In genomic region chr1:93756154-93756553, GRCm38 (mm10) we compare ENCODE assay signal across 9 mouse cellular contexts. TPM values are rescaled to one million over a fixed set of nuclear protein-coding genes. Genes with fewer than 3 reads are reported as not detected.
A peak's percentile ranks its signal among the peaks of the same experiment; 100 is the strongest.
DNase-seq lines count a peak whose midpoint lies in the region; ATAC-seq and TF ChIP-seq lines count a peak whose summit lies in the region.
"Had no signal": no experiment of that assay in that cellular context is flagged by ENCODE, and none has a peak within 500 bp of the region (broad histone marks: within the 10 kb centered on the region; RNA-seq: fewer than 3 reads in every experiment).

No protein-coding gene starts in this region.

- no peak for TF ChIP-seq CTCF in stomach, postnatal 0 days (IDR thresholded peaks at IDR 0.05; ENCODE audit: low read depth)
- no peak for TF ChIP-seq CTCF in thymus, adult 2 months (IDR thresholded peaks at IDR 0.05; ENCODE audit: borderline replicate concordance, control insufficient read depth, extremely low read depth, insufficient read depth, low read length, poor library complexity)

- intact Hi-C loops in heart, postnatal 10 days (cut with DNase I), result loop anchor here (10.0 kb wide), 1 partner anchor 411 kb away; the partner anchor contains the start of genes Pask and Ppp1r7

- no peak for TF ChIP-seq POLR2A in thymus, adult 2 months (IDR thresholded peaks at IDR 0.05; ENCODE audit: control insufficient read depth, extremely low read depth, insufficient read depth, low read length, poor library complexity)

- H3K36me3 ChIP-seq in heart, embryonic 11.5 days (ENCODE audit: control insufficient read depth, insufficient read depth, low read length), result no peaks in the 10 kb centered on the region
- H3K36me3 ChIP-seq in stomach, embryonic 14.5 days (ENCODE audit: control insufficient read depth, insufficient read depth, low read length), result no peaks in the 10 kb centered on the region
- no peaks in the 10 kb centered on the region for H3K36me3 ChIP-seq in stomach, postnatal 0 days (ENCODE audit: control insufficient read depth, insufficient read depth, low read length)
- H3K36me3 ChIP-seq in liver, embryonic 15.5 days (replicated peaks), result no peaks in the 10 kb centered on the region
- H3K36me3 ChIP-seq in thymus, adult 2 months (ENCODE audit: control insufficient read depth, insufficient read depth, low read length), result no peaks in the 10 kb centered on the region

- no peak for ATAC-seq in heart, embryonic 11.5 days (replicated peaks; ENCODE audit: insufficient number of reproducible peaks, low FRiP score, low TSS enrichment)
- no peak for ATAC-seq in stomach, embryonic 14.5 days (ENCODE audit: insufficient number of reproducible peaks, insufficient read depth, low FRiP score, low read depth)
- no peak for ATAC-seq in stomach, postnatal 0 days (ENCODE audit: low FRiP score, low TSS enrichment)
- ATAC-seq in liver, embryonic 15.5 days (ENCODE audit: insufficient read depth), result peak; percentile 10; the same call in 1 of the 2 replicates

- H3K4me1 ChIP-seq in heart, embryonic 11.5 days (ENCODE audit: control insufficient read depth, insufficient read depth, low read length), result peaks cover 7% of the 10 kb centered on the region
- H3K4me1 ChIP-seq in stomach, embryonic 14.5 days (ENCODE audit: control insufficient read depth, insufficient read depth, low read length), result peaks cover 6% of the 10 kb centered on the region; the same call in 1 of the 2 replicates
- 0 out of 2 replicates have a peak, but pooled peaks cover 2% of the 10 kb centered on the region for H3K4me1 ChIP-seq in stomach, postnatal 0 days (replicated peaks; ENCODE audit: control insufficient read depth, insufficient read depth)
- peaks cover 63% of the 10 kb centered on the region for H3K4me1 ChIP-seq in liver, embryonic 15.5 days (replicated peaks)
- peaks cover 8% of the 10 kb centered on the region for H3K4me1 ChIP-seq in thymus, adult 2 months (replicated peaks; ENCODE audit: control insufficient read depth, insufficient read depth, low read length)

- no peak overlapping the region for H3K27ac ChIP-seq in heart, embryonic 11.5 days (ENCODE audit: low read depth, low read length)
- H3K27ac ChIP-seq in stomach, embryonic 14.5 days (ENCODE audit: low read length), result no peak overlapping the region
- H3K27ac ChIP-seq in stomach, postnatal 0 days (replicated peaks), result no peak overlapping the region
- peak overlapping the region; percentile 95 for H3K27ac ChIP-seq in liver, embryonic 15.5 days (replicated peaks)
- H3K27ac ChIP-seq in thymus, adult 2 months (ENCODE audit: control insufficient read depth, insufficient read depth, low read length), result no peak overlapping the region

- DNase-seq in heart, postnatal 10 days, result no peak
- no peak for DNase-seq in stomach, postnatal 0 days (ENCODE audit: low spot score)
- no peak for DNase-seq in thymus, adult 2 months
- no peak for DNase-seq in Muller cell, postnatal 12 days (ENCODE audit: inconsistent ontology term)
- no peak for DNase-seq in cerebellum, postnatal 14 days
- DNase-seq: kidney, adult 11 months had no signal

- peak overlapping the region; percentile 77; the same call in 1 of the 2 replicates for H3K4me2 ChIP-seq in heart, embryonic 11.5 days
- no peak overlapping the region for H3K4me2 ChIP-seq in stomach, embryonic 14.5 days (replicated peaks; ENCODE audit: low read depth, low read length)
- no peak overlapping the region for H3K4me2 ChIP-seq in stomach, postnatal 0 days (replicated peaks; ENCODE audit: low read depth)
- H3K4me2 ChIP-seq in liver, embryonic 15.5 days, result peak overlapping the region; percentile 99

- TF ChIP-seq EP300 in stomach, postnatal 0 days (optimal IDR thresholded peaks at IDR 0.05), result no peak

- H3K27me3 ChIP-seq in heart, embryonic 11.5 days (ENCODE audit: control insufficient read depth, insufficient read depth, low read length), result no peaks in the 10 kb centered on the region
- no peaks in the 10 kb centered on the region for H3K27me3 ChIP-seq in stomach, embryonic 14.5 days (ENCODE audit: control insufficient read depth, insufficient read depth, low read length)
- H3K27me3 ChIP-seq in stomach, postnatal 0 days (ENCODE audit: control insufficient read depth, insufficient read depth, low read length), result no peaks in the 10 kb centered on the region
- no peaks in the 10 kb centered on the region for H3K27me3 ChIP-seq in liver, embryonic 15.5 days
- H3K27me3 ChIP-seq in thymus, adult 2 months (ENCODE audit: control insufficient read depth, insufficient read depth, low read length), result no peaks in the 10 kb centered on the region

- no peaks in the 10 kb centered on the region for H3K9me3 ChIP-seq in heart, embryonic 11.5 days (replicated peaks; ENCODE audit: control insufficient read depth, low read length)
- no peaks in the 10 kb centered on the region for H3K9me3 ChIP-seq in stomach, embryonic 14.5 days (ENCODE audit: control insufficient read depth, low read depth, low read length)
- H3K9me3 ChIP-seq in stomach, postnatal 0 days (ENCODE audit: control insufficient read depth, low read length), result no peaks in the 10 kb centered on the region
- no peaks in the 10 kb centered on the region for H3K9me3 ChIP-seq in liver, embryonic 15.5 days (replicated peaks)

- H3K9ac ChIP-seq in heart, embryonic 11.5 days (ENCODE audit: low read depth, low read length), result no peak overlapping the region
- H3K9ac ChIP-seq in stomach, embryonic 14.5 days (replicated peaks; ENCODE audit: low read depth, low read length), result no peak overlapping the region
- no peak overlapping the region for H3K9ac ChIP-seq in stomach, postnatal 0 days (ENCODE audit: low read length)
- H3K9ac ChIP-seq in liver, embryonic 15.5 days, result peak overlapping the region; percentile 92

- peak overlapping the region; percentile 78 for H3K4me3 ChIP-seq in heart, embryonic 11.5 days (ENCODE audit: low read depth, low read length)
- peak overlapping the region; percentile 98; the same call in 1 of the 2 replicates for H3K4me3 ChIP-seq in stomach, embryonic 14.5 days (ENCODE audit: low read depth, low read length)
- H3K4me3 ChIP-seq in stomach, postnatal 0 days (ENCODE audit: low read depth, low read length), result no peak overlapping the region
- peak overlapping the region; percentile 96 for H3K4me3 ChIP-seq in liver, embryonic 15.5 days (replicated peaks)
- no peak overlapping the region for H3K4me3 ChIP-seq in thymus, adult 2 months (ENCODE audit: control insufficient read depth, insufficient read depth, low read length)

RNA-seq across cellular contexts. Expression of gene Thap4, which starts 1.5 kb away (rescaled TPM):
- 49.5 and 53.3 TPM in 2 replicates for polyA plus RNA-seq in heart, embryonic 11.5 days (2014; fragmentation: Nextera tagmentation; extraction: Ambion mirVana)
- 10 to 100 TPM; 65.3 to 74.0 TPM for total RNA-seq in heart, postnatal 10 days (2021)
- 50.7 and 51.0 TPM in 2 replicates for polyA plus RNA-seq in stomach, embryonic 14.5 days (2014; fragmentation: Nextera tagmentation; extraction: Ambion mirVana)
- polyA plus RNA-seq in stomach, postnatal 0 days (2015; fragmentation: Nextera tagmentation; extraction: Ambion mirVana), result 47.8 and 52.3 TPM in 2 replicates
- 10.9 and 12.3 TPM in 2 replicates for polyA plus RNA-seq in liver, embryonic 15.5 days (2015; fragmentation: Nextera tagmentation; extraction: Ambion mirVana)
- 34.5 and 38.9 TPM in 2 replicates for polyA plus RNA-seq in thymus, adult 2 months (2012; rRNA removed)

RNA-seq across cellular contexts. Expression of gene Atg4b, which starts 4.9 kb away (rescaled TPM):
- 70.6 and 70.9 TPM in 2 replicates for polyA plus RNA-seq in heart, embryonic 11.5 days (2014; fragmentation: Nextera tagmentation; extraction: Ambion mirVana)
- 10 to 100 TPM; 46.6 to 55.0 TPM for total RNA-seq in heart, postnatal 10 days (2021)
- 91.6 and 100 TPM in 2 replicates for polyA plus RNA-seq in stomach, embryonic 14.5 days (2014; fragmentation: Nextera tagmentation; extraction: Ambion mirVana)
- polyA plus RNA-seq in stomach, postnatal 0 days (2015; fragmentation: Nextera tagmentation; extraction: Ambion mirVana), result 61.7 and 63.0 TPM in 2 replicates
- 57.2 and 59.9 TPM in 2 replicates for polyA plus RNA-seq in liver, embryonic 15.5 days (2015; fragmentation: Nextera tagmentation; extraction: Ambion mirVana)
- 69.1 and 75.6 TPM in 2 replicates for polyA plus RNA-seq in thymus, adult 2 months (2012; rRNA removed)

RNA-seq across cellular contexts. Expression of gene Dtymk, which starts 45.6 kb away (rescaled TPM):
- 201 and 206 TPM in 2 replicates for polyA plus RNA-seq in heart, embryonic 11.5 days (2014; fragmentation: Nextera tagmentation; extraction: Ambion mirVana)
- total RNA-seq in heart, postnatal 10 days (2021), result 10 to 100 TPM; 43.8 to 46.8 TPM
- polyA plus RNA-seq in stomach, embryonic 14.5 days (2014; fragmentation: Nextera tagmentation; extraction: Ambion mirVana), result 271 and 280 TPM in 2 replicates
- polyA plus RNA-seq in stomach, postnatal 0 days (2015; fragmentation: Nextera tagmentation; extraction: Ambion mirVana), result 108 and 110 TPM in 2 replicates
- polyA plus RNA-seq in liver, embryonic 15.5 days (2015; fragmentation: Nextera tagmentation; extraction: Ambion mirVana), result 110 and 114 TPM in 2 replicates
- 146 and 149 TPM in 2 replicates for polyA plus RNA-seq in thymus, adult 2 months (2012; rRNA removed)

RNA-seq across cellular contexts. Expression of gene Ing5, which starts 47.6 kb away (rescaled TPM):
- 14.4 and 15.5 TPM in 2 replicates for polyA plus RNA-seq in heart, embryonic 11.5 days (2014; fragmentation: Nextera tagmentation; extraction: Ambion mirVana)
- 10 to 100 TPM in 1 of 2 experiments, 1 to 10 TPM in 1; 9.8 to 10.4 TPM for total RNA-seq in heart, postnatal 10 days (2021)
- 19.4 and 21.7 TPM in 2 replicates for polyA plus RNA-seq in stomach, embryonic 14.5 days (2014; fragmentation: Nextera tagmentation; extraction: Ambion mirVana)
- polyA plus RNA-seq in stomach, postnatal 0 days (2015; fragmentation: Nextera tagmentation; extraction: Ambion mirVana), result 9.3 and 10.4 TPM in 2 replicates
- 9.4 TPM in 2 replicates for polyA plus RNA-seq in liver, embryonic 15.5 days (2015; fragmentation: Nextera tagmentation; extraction: Ambion mirVana)
- polyA plus RNA-seq in thymus, adult 2 months (2012; rRNA removed), result 10.9 and 11.0 TPM in 2 replicates

Comparison
In these comparisons a context has a peak if more than half of its experiments do, and no peak if none do; other contexts are left out.
1. H3K4me3 ChIP-seq: peak in heart, embryonic 11.5 days (single experiment), stomach, embryonic 14.5 days (single experiment) and liver, embryonic 15.5 days (single experiment); none in stomach, postnatal 0 days (single experiment) and thymus, adult 2 months (single experiment).
2. H3K4me2 ChIP-seq: peak in heart, embryonic 11.5 days (single experiment) and liver, embryonic 15.5 days (single experiment); none in stomach, embryonic 14.5 days (single experiment) and stomach, postnatal 0 days (single experiment).